Mouse (Mus musculus): ENCODE data around the gene Etv4. TPM values are rescaled to one million over a fixed set of nuclear protein-coding genes. Genes with fewer than 3 reads are reported as not detected.

Gene Etv4
- polyA plus RNA-seq, 1 experiment from 2014 or later, result 9.4 TPM

DNA sequence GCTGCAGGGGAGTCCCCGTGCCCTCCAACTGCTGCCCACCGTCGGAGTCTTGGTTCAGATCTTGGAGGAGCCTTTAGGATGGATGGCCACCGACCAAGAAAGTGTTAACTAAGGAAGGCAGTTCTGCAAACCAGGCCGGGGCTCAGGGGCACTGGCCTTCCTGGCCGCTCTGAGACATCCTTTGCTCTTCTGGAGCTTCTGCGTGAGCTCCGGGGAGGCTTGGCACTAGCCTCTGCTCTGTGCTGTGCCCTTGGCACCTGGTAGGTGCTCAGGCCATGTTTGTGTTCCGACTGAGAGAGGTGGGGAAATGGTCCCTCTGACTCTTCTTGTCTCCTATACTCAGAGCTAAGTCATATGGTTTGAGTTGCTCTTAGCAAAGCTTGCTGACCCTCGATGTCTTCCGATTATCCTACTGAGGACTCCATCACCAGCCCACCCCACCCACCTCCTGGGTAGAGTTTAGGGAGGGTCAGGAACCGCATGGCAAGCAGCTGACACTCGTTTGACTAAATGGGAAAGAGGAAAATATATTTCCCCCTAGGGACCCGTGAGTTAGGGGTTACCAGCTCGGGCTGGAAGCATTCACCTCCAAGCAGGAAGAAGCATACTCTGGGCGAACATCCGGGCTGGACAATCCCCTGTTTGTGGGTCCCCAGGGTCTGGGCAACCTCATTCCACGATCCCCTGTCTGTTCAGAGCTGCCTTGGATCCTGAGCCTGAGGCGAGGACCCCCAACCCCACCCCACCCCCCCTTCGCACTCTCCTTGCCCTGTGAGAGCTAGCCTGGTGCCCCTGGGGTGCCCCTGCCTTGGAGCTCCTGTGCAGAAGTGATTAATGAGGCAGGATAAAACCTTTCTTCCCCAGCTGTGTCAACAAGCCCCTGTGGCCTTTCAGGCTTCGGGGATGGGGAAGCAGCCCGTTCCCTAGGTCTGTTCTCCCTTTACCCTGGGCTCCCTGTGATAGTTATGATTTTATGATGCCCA lies 30.2 kb upstream of the Etv4 start:
- Histone ChIP-seq H3K4me1 (ENCODE audit: control insufficient read depth, insufficient read depth, low read length) (peaks cover 23% of the 10 kb centered on the region), H3K36me3 (ENCODE audit: control insufficient read depth, insufficient read depth, low read length) (no peaks in the 10 kb centered on the region), H3K4me2 (ENCODE audit: low read depth) (peak overlapping the region; percentile 30), H3K4me3 (ENCODE audit: low read depth, low read length) (no peak overlapping the region), H3K27me3 (ENCODE audit: control insufficient read depth, insufficient read depth, low read length) (no peaks in the 10 kb centered on the region), H3K9me3 (ENCODE audit: control insufficient read depth, low read length) (no peaks in the 10 kb centered on the region), H3K27ac (ENCODE audit: low read depth, low read length) (no peak overlapping the region; the same call in 1 of the 2 replicates), H3K9ac (ENCODE audit: low read length) (no peak overlapping the region)
- DNase-seq (ENCODE audit: low spot score), result peak; percentile 72
- WGBS, result 7% methylated on average over 22 of the region's 22 CpGs
- peak; percentile 41; the same call in 1 of the 2 replicates for ATAC-seq (ENCODE audit: insufficient read depth, low FRiP score, low TSS enrichment)

- DNase-seq (ENCODE audit: low spot score), result peak; percentile 89
- Histone ChIP-seq H3K4me1 (ENCODE audit: control insufficient read depth, insufficient read depth, low read length) (peaks cover 23% of the 10 kb centered on the region), H3K36me3 (ENCODE audit: control insufficient read depth, insufficient read depth, low read length) (no peaks in the 10 kb centered on the region), H3K27ac (ENCODE audit: low read depth, low read length) (no peak overlapping the region; the same call in 1 of the 2 replicates), H3K4me2 (ENCODE audit: low read depth) (peak overlapping the region; percentile 28), H3K27me3 (ENCODE audit: control insufficient read depth, insufficient read depth, low read length) (no peaks in the 10 kb centered on the region), H3K9ac (ENCODE audit: low read length) (no peak overlapping the region; the same call in 1 of the 2 replicates), H3K4me3 (ENCODE audit: low read depth, low read length) (0 out of 2 replicates have a peak overlapping the region, but pooled peaks have one; percentile 13), H3K9me3 (ENCODE audit: control insufficient read depth, low read length) (no peaks in the 10 kb centered on the region)
- 7% methylated on average over 23 of the region's 23 CpGs for WGBS
- ATAC-seq (ENCODE audit: insufficient read depth, low FRiP score, low TSS enrichment), result no peak
Measured at GRCm38 (mm10) chr11:101814375-101815102, 29.4 kb upstream of the Etv4 start.

GRCm38 (mm10) chr11:101813259-101813658 lies 28.1 kb upstream of the Etv4 start:
- 2% methylated on average over 7 of the region's 7 CpGs for WGBS
- no peak for ATAC-seq (ENCODE audit: insufficient read depth, low FRiP score, low TSS enrichment)

DNA sequence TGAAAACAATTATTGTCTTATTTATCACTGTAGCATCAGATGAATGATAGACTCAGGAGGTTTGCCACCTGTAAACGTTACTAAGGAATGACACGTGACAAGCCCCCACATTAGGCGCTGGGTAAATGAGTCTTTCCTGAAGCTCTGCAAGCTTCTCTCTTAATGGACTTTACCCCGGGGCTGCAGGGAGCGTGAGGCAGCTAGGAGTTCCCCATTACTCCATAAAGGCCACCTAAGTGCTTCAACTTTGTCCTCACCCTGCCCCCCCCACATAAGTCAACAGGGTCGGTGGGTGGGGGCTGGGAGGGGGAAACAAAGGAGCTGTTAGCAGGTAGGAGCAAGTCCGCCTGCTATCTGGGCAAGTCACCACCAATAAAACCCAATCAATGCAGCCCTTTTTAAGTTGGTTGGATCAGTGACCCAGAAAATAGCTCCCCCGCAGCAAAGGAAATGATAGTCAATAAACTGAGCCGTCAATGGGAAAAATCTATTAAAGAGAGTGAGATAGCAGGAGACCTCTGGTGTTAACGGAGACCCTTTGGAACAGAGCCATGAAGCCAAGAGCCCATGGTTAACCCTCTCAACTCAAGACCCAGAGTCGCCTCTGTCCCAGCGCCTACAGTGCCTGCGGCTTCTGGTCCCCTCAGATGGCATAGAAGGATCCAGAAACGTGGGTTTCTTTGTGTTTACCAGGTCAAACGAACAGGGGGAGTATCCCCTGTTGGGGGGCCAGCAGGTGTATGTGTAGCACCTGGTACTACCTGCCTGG lies 24.1 kb upstream of the Etv4 start:
- Histone ChIP-seq H3K9ac (ENCODE audit: low read length) (no peak overlapping the region), H3K4me2 (ENCODE audit: low read depth) (no peak overlapping the region), H3K4me3 (ENCODE audit: low read depth, low read length) (no peak overlapping the region), H3K27ac (ENCODE audit: low read depth, low read length) (no peak overlapping the region), H3K27me3 (ENCODE audit: control insufficient read depth, insufficient read depth, low read length) (no peaks in the 10 kb centered on the region), H3K9me3 (ENCODE audit: control insufficient read depth, low read length) (no peaks in the 10 kb centered on the region), H3K36me3 (ENCODE audit: control insufficient read depth, insufficient read depth, low read length) (no peaks in the 10 kb centered on the region), H3K4me1 (ENCODE audit: control insufficient read depth, insufficient read depth, low read length) (peaks cover 4% of the 10 kb centered on the region)
- WGBS, result 17% methylated on average over 15 of the region's 15 CpGs
- no peak for DNase-seq (ENCODE audit: low spot score)
- ATAC-seq (ENCODE audit: insufficient read depth, low FRiP score, low TSS enrichment), result no peak

More at GRCm38 (mm10) chr11:101813259-101813658, 28.1 kb upstream of the Etv4 start:
- Histone ChIP-seq H3K9me3 (ENCODE audit: control insufficient read depth, low read length) (no peaks in the 10 kb centered on the region), H3K4me1 (ENCODE audit: control insufficient read depth, insufficient read depth, low read length) (peaks cover 23% of the 10 kb centered on the region), H3K27me3 (ENCODE audit: control insufficient read depth, insufficient read depth, low read length) (no peaks in the 10 kb centered on the region), H3K9ac (ENCODE audit: low read length) (no peak overlapping the region), H3K4me3 (ENCODE audit: low read depth, low read length) (no peak overlapping the region), H3K4me2 (ENCODE audit: low read depth) (no peak overlapping the region), H3K27ac (ENCODE audit: low read depth, low read length) (no peak overlapping the region), H3K36me3 (ENCODE audit: control insufficient read depth, insufficient read depth, low read length) (no peaks in the 10 kb centered on the region)
- DNase-seq (ENCODE audit: low spot score), result peak; percentile 77

DNA sequence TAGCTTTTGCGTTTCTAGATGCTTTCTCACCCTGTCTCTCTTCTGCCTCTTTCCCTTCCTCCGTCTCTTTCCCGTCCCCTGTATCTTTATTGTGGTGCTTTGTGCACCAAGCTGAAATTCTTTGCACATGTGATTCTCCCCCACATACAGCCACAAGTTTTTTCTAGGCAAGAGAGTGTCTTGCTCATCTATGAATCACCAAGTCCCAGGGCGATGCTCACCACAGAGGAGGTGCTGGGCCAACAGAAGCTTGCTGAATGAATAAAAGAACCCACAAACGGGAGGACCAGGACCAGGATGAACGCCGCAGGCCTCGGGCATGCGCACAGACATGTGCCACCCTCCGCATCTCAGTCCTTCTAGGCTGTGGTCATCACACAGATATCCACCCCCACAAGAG lies 22.1 kb upstream of the Etv4 start:
- no peaks in the 10 kb centered on the region for H3K9me3 ChIP-seq (ENCODE audit: control insufficient read depth, low read length)
- no peak overlapping the region for H3K9ac ChIP-seq (ENCODE audit: low read length)
- DNase-seq (ENCODE audit: low spot score) (no peak), ATAC-seq (ENCODE audit: insufficient read depth, low FRiP score, low TSS enrichment) (no peak)
- H3K4me1 ChIP-seq (ENCODE audit: control insufficient read depth, insufficient read depth, low read length), result no peaks in the 10 kb centered on the region
- H3K27me3 ChIP-seq (ENCODE audit: control insufficient read depth, insufficient read depth, low read length), result no peaks in the 10 kb centered on the region
- no peak overlapping the region for H3K27ac ChIP-seq (ENCODE audit: low read depth, low read length)
- H3K4me2 ChIP-seq (ENCODE audit: low read depth), result no peak overlapping the region
- no peaks in the 10 kb centered on the region for H3K36me3 ChIP-seq (ENCODE audit: control insufficient read depth, insufficient read depth, low read length)
- WGBS, result 90% methylated on average over 10 of the region's 10 CpGs
- no peak overlapping the region for H3K4me3 ChIP-seq (ENCODE audit: low read depth, low read length)

DNA sequence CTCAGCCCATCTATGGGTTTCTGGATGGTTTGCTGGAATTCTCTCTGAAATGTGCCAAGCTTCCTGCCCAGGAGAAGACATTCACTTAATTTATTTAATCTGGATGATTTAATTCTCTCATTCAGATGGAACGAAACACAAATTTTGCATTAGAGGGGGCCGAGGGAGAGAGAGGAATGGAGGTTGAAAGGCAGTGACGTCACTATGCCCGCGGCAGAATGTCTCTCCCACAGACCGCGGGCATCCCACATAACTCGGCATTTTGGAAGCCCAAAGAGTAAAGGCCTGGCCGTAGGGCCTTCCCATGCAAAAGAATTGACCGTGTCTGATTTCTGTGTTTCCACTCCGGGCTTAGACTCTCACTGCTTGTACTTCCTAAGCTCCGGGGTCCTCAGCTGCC lies 21.6 kb upstream of the Etv4 start:
- no peak for ATAC-seq (ENCODE audit: insufficient read depth, low FRiP score, low TSS enrichment)
- Histone ChIP-seq H3K36me3 (ENCODE audit: control insufficient read depth, insufficient read depth, low read length) (no peaks in the 10 kb centered on the region), H3K9ac (ENCODE audit: low read length) (no peak overlapping the region), H3K4me2 (ENCODE audit: low read depth) (no peak overlapping the region), H3K9me3 (ENCODE audit: control insufficient read depth, low read length) (no peaks in the 10 kb centered on the region), H3K4me3 (ENCODE audit: low read depth, low read length) (no peak overlapping the region), H3K27ac (ENCODE audit: low read depth, low read length) (no peak overlapping the region), H3K4me1 (ENCODE audit: control insufficient read depth, insufficient read depth, low read length) (no peaks in the 10 kb centered on the region), H3K27me3 (ENCODE audit: control insufficient read depth, insufficient read depth, low read length) (no peaks in the 10 kb centered on the region)
- 71% methylated on average over 12 of the region's 12 CpGs for WGBS
- DNase-seq (ENCODE audit: low spot score), result no peak

GRCm38 (mm10) chr11:101805113-101805704 lies 20.0 kb upstream of the Etv4 start:
- no peaks in the 10 kb centered on the region for H3K36me3 ChIP-seq (ENCODE audit: control insufficient read depth, insufficient read depth, low read length)
- no peak overlapping the region for H3K27ac ChIP-seq (ENCODE audit: low read depth, low read length)
- ATAC-seq (ENCODE audit: insufficient read depth, low FRiP score, low TSS enrichment) (no peak), DNase-seq (ENCODE audit: low spot score) (no peak)
- H3K4me1 ChIP-seq (ENCODE audit: control insufficient read depth, insufficient read depth, low read length), result no peaks in the 10 kb centered on the region
- no peak overlapping the region for H3K9ac ChIP-seq (ENCODE audit: low read length)
- H3K4me2 ChIP-seq (ENCODE audit: low read depth), result no peak overlapping the region
- H3K4me3 ChIP-seq (ENCODE audit: low read depth, low read length), result no peak overlapping the region
- no peaks in the 10 kb centered on the region for H3K27me3 ChIP-seq (ENCODE audit: control insufficient read depth, insufficient read depth, low read length)
- H3K9me3 ChIP-seq (ENCODE audit: control insufficient read depth, low read length), result no peaks in the 10 kb centered on the region
- 93% methylated on average over 8 of the region's 8 CpGs for WGBS

- Histone ChIP-seq H3K4me1 (ENCODE audit: control insufficient read depth, insufficient read depth, low read length) (no peaks in the 10 kb centered on the region), H3K27ac (ENCODE audit: low read depth, low read length) (no peak overlapping the region), H3K4me2 (ENCODE audit: low read depth) (no peak overlapping the region), H3K36me3 (ENCODE audit: control insufficient read depth, insufficient read depth, low read length) (no peaks in the 10 kb centered on the region), H3K9ac (ENCODE audit: low read length) (no peak overlapping the region), H3K9me3 (ENCODE audit: control insufficient read depth, low read length) (no peaks in the 10 kb centered on the region), H3K27me3 (ENCODE audit: control insufficient read depth, insufficient read depth, low read length) (no peaks in the 10 kb centered on the region), H3K4me3 (ENCODE audit: low read depth, low read length) (no peak overlapping the region)
- ATAC-seq (ENCODE audit: insufficient read depth, low FRiP score, low TSS enrichment), result no peak
- DNase-seq (ENCODE audit: low spot score), result no peak
- WGBS, result 5% methylated on average over 5 of the region's 5 CpGs
Measured at GRCm38 (mm10) chr11:101801386-101801785, 16.2 kb upstream of the Etv4 start.
